Mouse (Mus musculus) E14TG2a.4 (cell line): ENCODE data around the gene Abo.

Experiments
- H3K27me3 ChIP-seq: 2 replicates; pipeline ENCODE4 v1.6.1; 2014; ENCODE audit warnings: low read length, control low read depth; ENCODE audit not compliant: insufficient read depth
- H3K36me3 ChIP-seq: 2 replicates; pipeline ENCODE4 v1.6.1; 2014; ENCODE audit warnings: low read length, control low read depth; ENCODE audit not compliant: insufficient read depth
- H3K4me1 ChIP-seq: replicated peaks from 2 replicates; pipeline ENCODE4 v1.6.1; 2014; ENCODE audit warnings: low read depth, low read length, control low read depth
- H3K4me3 ChIP-seq: replicated peaks from 2 replicates; pipeline ENCODE4 v1.5.1; 2014; ENCODE audit warnings: mild to moderate bottlenecking, low read length
- H3K9me3 ChIP-seq: 2 replicates; pipeline ENCODE4 v1.6.1; 2014; ENCODE audit warnings: low read length, control low read depth
- CTCF ChIP-seq: conservative IDR thresholded peaks from 2 replicates; pipeline ENCODE4 v1.5.1; 2014; ENCODE audit warnings: low read length
- NANOG ChIP-seq: IDR thresholded peaks from 2 replicates; pipeline ENCODE4 v1.6.1; 2014; ENCODE audit warnings: borderline replicate concordance, low read length, mixed read lengths
- POU5F1 ChIP-seq: IDR thresholded peaks from 2 replicates; pipeline ENCODE4 v1.6.1; 2014; ENCODE audit warnings: low read length, borderline replicate concordance

The Abo gene

GRCm38 (mm10) chr2:26864879-26865278 lies at the start of gene Abo:
TSS of gene Abo (minus strand) at chr2:26864979.
- Histone ChIP-seq H3K9me3 (no peaks in the 10 kb centered on the region), H3K4me1 (peaks cover 17% of the 10 kb centered on the region), H3K36me3 (no peaks in the 10 kb centered on the region), H3K4me3 (no peak within 1 kb of the TSS), H3K27me3 (peaks cover 8% of the 10 kb centered on the region)
- TF ChIP-seq CTCF, result no peak
- no peak for TF ChIP-seq NANOG
- TF ChIP-seq POU5F1, result no peak

GRCm38 (mm10) chr2:26914148-26914941 lies 49.6 kb upstream of the Abo start:
- TF ChIP-seq NANOG (no peak), CTCF (no peak), POU5F1 (no peak)
- peaks cover 69% of the 10 kb centered on the region for H3K36me3 ChIP-seq
- H3K27me3 ChIP-seq, result no peaks in the 10 kb centered on the region
- peaks cover 41% of the 10 kb centered on the region for H3K9me3 ChIP-seq
- peak overlapping the region; percentile 99 for H3K4me3 ChIP-seq
- H3K4me1 ChIP-seq, result peaks cover 62% of the 10 kb centered on the region

- Histone ChIP-seq H3K9me3 (peaks cover 41% of the 10 kb centered on the region), H3K27me3 (no peaks in the 10 kb centered on the region), H3K4me1 (peaks cover 63% of the 10 kb centered on the region), H3K4me3 (peak overlapping the region; percentile 99), H3K36me3 (peaks cover 67% of the 10 kb centered on the region)
- no peak for TF ChIP-seq POU5F1
- no peak for TF ChIP-seq CTCF
- TF ChIP-seq NANOG, result no peak
Observed at GRCm38 (mm10) chr2:26913416-26914147, 48.8 kb upstream of the Abo start.

- TF ChIP-seq NANOG (no peak), POU5F1 (no peak), CTCF (no peak)
Observed at GRCm38 (mm10) chr2:26912253-26912770, 47.5 kb upstream of the Abo start.

DNA sequence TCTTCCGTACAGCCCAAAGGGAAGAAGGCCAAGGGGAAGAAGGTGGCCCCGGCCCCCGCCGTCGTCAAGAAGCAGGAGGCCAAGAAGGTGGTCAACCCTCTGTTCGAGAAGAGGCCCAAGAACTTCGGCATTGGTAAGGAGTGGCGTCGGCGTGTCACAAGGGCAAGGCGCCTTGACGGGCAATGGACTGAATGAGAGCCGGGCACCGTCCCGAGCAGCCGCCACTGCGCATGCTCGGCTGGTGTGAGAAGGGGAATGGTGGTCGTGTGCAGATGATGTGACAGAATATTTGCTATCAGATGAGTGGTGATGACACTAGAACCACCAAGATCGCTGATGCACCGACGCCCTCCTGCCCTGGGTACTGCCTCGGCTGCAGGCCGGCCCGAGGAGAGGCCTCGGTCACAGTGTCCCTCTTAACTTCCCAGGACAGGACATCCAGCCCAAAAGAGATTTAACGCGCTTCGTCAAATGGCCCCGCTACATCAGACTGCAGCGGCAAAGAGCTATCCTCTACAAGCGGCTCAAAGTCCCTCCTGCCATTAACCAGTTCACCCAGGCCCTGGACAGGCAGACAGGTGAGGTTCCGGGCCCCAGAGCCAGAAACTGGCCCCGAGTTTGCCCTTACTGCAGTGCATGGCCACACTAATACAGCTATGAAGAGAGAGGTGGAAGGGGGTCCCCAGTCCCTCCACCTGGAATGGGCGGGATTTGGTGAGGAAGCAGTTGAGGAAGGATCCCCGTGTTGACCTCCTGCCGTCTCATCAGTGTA lies 46.4 kb upstream of the Abo start:
- peaks cover 58% of the 10 kb centered on the region for H3K4me1 ChIP-seq
- peak overlapping the region; percentile 99 for H3K4me3 ChIP-seq
- H3K36me3 ChIP-seq, result peaks cover 72% of the 10 kb centered on the region
- TF ChIP-seq CTCF (no peak), POU5F1 (no peak), NANOG (no peak)
- no peaks in the 10 kb centered on the region for H3K27me3 ChIP-seq
- peaks cover 41% of the 10 kb centered on the region for H3K9me3 ChIP-seq

More at GRCm38 (mm10) chr2:26912253-26912770, 47.5 kb upstream of the Abo start:
- Histone ChIP-seq H3K4me1 (peaks cover 63% of the 10 kb centered on the region), H3K36me3 (peaks cover 67% of the 10 kb centered on the region), H3K4me3 (peak overlapping the region; percentile 99), H3K9me3 (peaks cover 41% of the 10 kb centered on the region), H3K27me3 (no peaks in the 10 kb centered on the region)

DNA sequence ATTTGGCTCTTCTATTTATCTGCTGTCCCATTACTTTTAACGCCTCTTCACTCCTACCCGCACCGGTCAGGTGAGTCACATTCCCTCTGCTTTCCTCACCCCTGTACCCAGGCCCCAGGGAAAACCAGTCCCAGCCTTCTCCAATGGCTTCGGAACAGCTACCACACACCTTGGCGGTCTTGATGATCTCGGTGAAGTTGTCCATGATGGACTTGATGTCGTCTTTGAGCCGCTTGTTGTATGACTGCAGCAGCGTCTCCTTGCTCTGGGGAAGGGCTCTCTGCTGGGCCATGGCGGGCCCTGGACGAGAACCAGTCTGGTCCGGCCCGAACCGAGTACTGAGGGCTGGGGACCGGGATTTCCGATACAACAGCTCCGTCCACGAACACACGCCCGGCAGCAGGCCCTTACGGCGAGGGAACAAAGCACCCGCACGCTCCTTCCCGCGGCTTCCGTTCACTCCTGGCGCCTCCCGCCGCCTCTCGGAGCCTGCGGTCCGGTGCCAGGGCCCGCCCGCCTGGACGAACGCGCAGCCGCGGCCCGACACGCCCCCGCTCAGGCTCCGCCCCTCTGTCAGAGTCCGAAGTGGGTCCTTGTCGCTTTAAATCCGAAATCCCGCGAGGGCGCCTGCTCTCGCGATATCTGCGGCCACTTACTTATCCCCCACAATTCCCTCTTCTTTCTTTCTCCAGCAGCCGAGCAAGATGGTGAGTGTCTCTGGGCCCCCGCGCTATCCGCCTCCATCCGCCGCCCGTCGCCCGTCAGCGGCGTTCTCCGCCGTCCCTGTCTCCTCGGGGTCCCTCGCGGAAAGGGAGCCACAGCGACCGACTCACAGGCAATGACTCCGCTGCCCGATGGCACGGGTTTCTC lies 45.6 kb upstream of the Abo start, which contains the start of the genes Med22 and Rpl7a:
Gene Med22 (minus strand): TSS at position 554 of the 870 bp plus-strand sequence.
Gene Rpl7a (plus strand): TSS at position 641 of the 870 bp plus-strand sequence.
- Histone ChIP-seq H3K9me3 (peaks cover 39% of the 10 kb centered on the region), H3K36me3 (peaks cover 80% of the 10 kb centered on the region), H3K4me1 (peaks cover 52% of the 10 kb centered on the region), H3K4me3 (peak within 1 kb of the TSS; percentile 99), H3K27me3 (no peaks in the 10 kb centered on the region)
- TF ChIP-seq NANOG (no peak), CTCF (no peak), POU5F1 (no peak)

- peak overlapping the region; percentile 99 for H3K4me3 ChIP-seq
- H3K27me3 ChIP-seq, result no peaks in the 10 kb centered on the region
- 0 out of 2 replicates have a peak, but pooled peaks have one; percentile 12 for TF ChIP-seq CTCF
- no peak for TF ChIP-seq POU5F1
- no peak for TF ChIP-seq NANOG
- peaks cover 49% of the 10 kb centered on the region for H3K4me1 ChIP-seq
- H3K9me3 ChIP-seq, result peaks cover 29% of the 10 kb centered on the region
- peaks cover 84% of the 10 kb centered on the region for H3K36me3 ChIP-seq
Observed at GRCm38 (mm10) chr2:26909387-26909784, 44.6 kb upstream of the Abo start.
